Mouse (Mus musculus) right cerebral cortex, postnatal 14 days (tissue): ENCODE measurements around the gene Nudt2.
A peak's percentile ranks its signal among the peaks of the same experiment; 100 is the strongest.

Experiments used
- DNase-seq: peaks from one replicate; pipeline ENCODE4 v3.0.0; 2022

Nudt2 gene

GRCm38 (mm10) chr4:41522788-41523187 is 57.8 kb downstream of the Nudt2 start:
- DNase-seq = peak; percentile 45

DNA sequence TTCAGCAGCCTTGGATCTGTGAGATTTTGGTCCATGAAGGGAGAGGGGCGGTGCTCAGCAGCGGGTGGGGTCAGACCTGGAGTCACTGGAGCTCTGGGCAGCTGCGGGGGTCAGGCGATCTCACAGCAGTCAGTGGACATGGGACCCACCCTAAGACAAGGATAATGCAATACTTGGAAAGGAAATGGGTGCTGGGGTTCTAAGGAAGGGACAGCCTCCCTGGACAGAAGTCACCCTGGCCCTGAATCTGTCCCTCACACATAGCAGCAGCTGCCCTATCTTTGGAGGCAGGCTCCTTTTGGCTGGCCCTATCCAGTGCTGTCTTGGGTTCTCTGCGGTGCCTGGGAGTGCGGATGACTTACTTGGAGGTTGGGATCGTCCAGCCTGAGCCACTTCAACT is 58.9 kb downstream of the Nudt2 start:
- DNase-seq = no peak

GRCm38 (mm10) chr4:41524829-41525228 is 59.9 kb downstream of the Nudt2 start:
- no peak for DNase-seq

DNA sequence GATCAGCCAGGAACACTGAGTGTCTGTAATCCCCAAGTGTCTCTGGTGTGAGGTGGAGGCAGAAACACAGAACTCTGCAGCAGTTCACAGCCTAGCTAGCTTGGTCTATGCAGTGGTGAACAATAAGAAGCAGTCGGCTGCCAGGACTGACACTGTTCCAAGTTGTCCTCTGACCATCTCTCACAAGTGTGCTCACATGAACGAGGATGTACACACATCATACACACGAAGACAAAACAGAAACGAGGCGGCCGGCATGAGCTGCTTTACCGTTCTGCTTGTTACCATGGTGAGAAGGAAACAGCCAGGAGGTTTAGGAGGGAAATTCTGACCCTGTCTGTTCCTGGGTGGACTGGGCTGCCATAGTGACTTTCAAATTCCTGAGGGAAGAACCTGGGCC is 61.6 kb downstream of the Nudt2 start:
- no peak for DNase-seq

DNA sequence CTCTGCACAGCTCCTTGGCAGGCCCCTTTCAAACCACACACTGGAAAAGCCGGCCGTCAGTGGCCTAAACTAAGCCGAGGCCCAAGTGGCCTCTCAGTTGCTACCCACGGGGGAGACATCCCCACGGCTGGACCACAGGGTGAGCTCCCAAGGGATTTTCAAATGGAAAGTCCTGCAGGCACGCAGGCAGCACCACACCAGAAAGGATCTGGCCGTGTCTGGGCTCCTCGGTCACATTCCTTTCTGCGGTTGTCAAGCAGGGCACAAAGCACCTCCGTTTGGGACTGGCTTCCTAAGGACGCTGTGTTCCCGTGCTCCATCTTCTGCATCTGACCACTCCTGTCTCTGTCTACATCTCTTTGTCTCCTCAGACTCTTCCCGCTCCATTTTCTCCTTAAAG is 62.1 kb downstream of the Nudt2 start:
- DNase-seq = no peak

DNA sequence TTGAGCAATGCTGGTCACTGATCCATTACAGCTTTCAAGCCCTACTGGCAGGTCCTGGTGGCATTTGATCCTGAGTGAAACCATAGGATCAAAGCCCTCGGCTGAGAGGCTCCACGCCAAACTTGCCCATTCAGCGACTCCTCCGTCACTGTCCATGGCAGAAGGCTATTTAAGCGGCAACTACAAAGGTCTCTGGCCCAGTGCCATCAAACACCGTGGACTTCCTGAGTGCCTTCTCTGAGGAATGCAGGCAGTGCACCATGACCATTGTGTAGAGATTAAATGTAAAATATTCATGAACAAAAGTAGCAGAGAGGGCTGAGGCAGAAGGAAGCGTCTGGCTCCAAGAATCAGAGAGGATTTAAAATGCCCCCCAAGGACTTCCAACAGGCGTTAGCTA is 63.0 kb downstream of the Nudt2 start:
- no peak for DNase-seq
